Mouse (Mus musculus) G1E (cell line): ENCODE data around the gene Tmprss9. TPM values are rescaled to one million over a fixed set of nuclear protein-coding genes. Genes with fewer than 3 reads are reported as not detected.

ENCODE experiments used
- ATAC-seq: 2 replicates; pipeline ENCODE4 v1.8.0; 2016; ENCODE audit warnings: mild to moderate bottlenecking; ENCODE audit not compliant: insufficient number of reproducible peaks, poor library complexity, low FRiP score, severe bottlenecking; ENCODE audit errors: extremely low read depth
- DNase-seq: peaks from one replicate; pipeline ENCODE4 v3.0.0; 2012; ENCODE audit warnings: low spot score
- H3K27me3 ChIP-seq: 2 replicates; pipeline ENCODE4 v1.6.1; 2012; ENCODE audit warnings: mild to moderate bottlenecking, low read length, inconsistent platforms; ENCODE audit not compliant: insufficient read depth
- H3K36me3 ChIP-seq: replicated peaks from 2 replicates; pipeline ENCODE3; 2012; ENCODE audit warnings: mild to moderate bottlenecking, inconsistent platforms
- H3K4me1 ChIP-seq: 2 replicates; pipeline ENCODE4 v1.6.1; 2012; ENCODE audit warnings: low read depth, low read length, inconsistent platforms, mixed read lengths; ENCODE audit not compliant: insufficient read depth
- H3K4me3 ChIP-seq: 2 replicates; pipeline ENCODE4 v1.5.1; 2012; ENCODE audit warnings: low read depth, mild to moderate bottlenecking, inconsistent platforms, low read length, moderate library complexity, mixed read lengths
- H3K9me3 ChIP-seq: replicated peaks from 2 replicates; pipeline ENCODE4 v1.6.1; 2012; ENCODE audit warnings: inconsistent platforms
- CTCF ChIP-seq: IDR thresholded peaks from 2 replicates; pipeline ENCODE4 v1.5.1; 2012; ENCODE audit warnings: low read depth, low read length, inconsistent platforms, mixed read lengths
- GATA1 ChIP-seq: IDR thresholded peaks from 2 replicates; pipeline ENCODE4 v1.6.1; 2012; ENCODE audit warnings: borderline replicate concordance, low read length, inconsistent platforms, mixed read lengths
- GATA2 ChIP-seq: IDR thresholded peaks from 2 replicates; pipeline ENCODE4 v1.6.1; 2012; ENCODE audit warnings: low read depth, low read length, inconsistent platforms, borderline replicate concordance
- POLR2AphosphoS5 ChIP-seq: IDR thresholded peaks from 2 replicates; pipeline ENCODE4 v1.6.1; 2012; ENCODE audit warnings: low read depth, low read length, inconsistent platforms; ENCODE audit not compliant: insufficient replicate concordance
- TAL1 ChIP-seq: conservative IDR thresholded peaks from 2 replicates; pipeline ENCODE4 v1.6.1; 2012; ENCODE audit warnings: low read depth, low read length, inconsistent platforms, mixed read lengths
- polyA plus RNA-seq: library from polyadenylated mRNA; stranded (reverse); fragments of >175 nt; gene quantifications from 2 replicates; pipeline ENCODE4 v1.2.3, GENCODE M21; 2012
- total RNA-seq, 2 experiments: library from RNA; stranded (forward) in 1 of 2; stranded (reverse) in 1 of 2; fragments of 200-1000 nt in 1 of 2; fragments of >200 nt in 1 of 2; fragmentation: Nextera tagmentation in 1 of 2; gene quantifications; 2 replicates each; pipeline ENCODE4 v1.2.3; 2014 to 2017

Tmprss9 gene
- total and polyA plus RNA-seq, 3 experiments = 0.02 to 0.05 TPM; not detected in 1

DNA sequence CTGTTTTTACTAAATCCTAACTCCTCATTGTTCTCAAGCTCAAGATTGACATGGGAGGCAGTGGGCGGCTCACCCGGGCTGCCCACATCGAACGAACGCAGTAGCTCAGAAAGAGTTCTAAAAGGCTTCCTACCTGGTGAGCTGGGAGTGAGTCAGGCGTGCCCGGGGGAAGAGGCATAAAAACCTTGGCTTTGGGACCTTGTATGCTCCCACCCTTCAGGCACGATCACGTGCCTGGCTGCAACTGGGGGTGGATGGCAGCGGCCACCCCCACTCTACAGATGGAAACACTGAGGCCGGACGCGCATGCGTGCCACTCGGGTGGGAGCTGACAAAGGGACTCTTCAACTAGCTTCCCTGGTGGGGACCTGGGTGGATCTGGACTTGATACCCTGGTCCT is 29.3 kb upstream of the Tmprss9 start:
- H3K4me1 ChIP-seq = peaks cover 11% of the 10 kb centered on the region
- peaks cover 90% of the 10 kb centered on the region for H3K27me3 ChIP-seq
- H3K4me3 ChIP-seq = no peak overlapping the region
- no peaks in the 10 kb centered on the region for H3K9me3 ChIP-seq
- no peak for TF ChIP-seq POLR2AphosphoS5
- TF ChIP-seq GATA2 = no peak
- no peak for TF ChIP-seq GATA1
- no peak for TF ChIP-seq CTCF
- TF ChIP-seq TAL1 = no peak
- H3K36me3 ChIP-seq = no peaks in the 10 kb centered on the region
- DNase-seq = no peak
- no peak for ATAC-seq

DNA sequence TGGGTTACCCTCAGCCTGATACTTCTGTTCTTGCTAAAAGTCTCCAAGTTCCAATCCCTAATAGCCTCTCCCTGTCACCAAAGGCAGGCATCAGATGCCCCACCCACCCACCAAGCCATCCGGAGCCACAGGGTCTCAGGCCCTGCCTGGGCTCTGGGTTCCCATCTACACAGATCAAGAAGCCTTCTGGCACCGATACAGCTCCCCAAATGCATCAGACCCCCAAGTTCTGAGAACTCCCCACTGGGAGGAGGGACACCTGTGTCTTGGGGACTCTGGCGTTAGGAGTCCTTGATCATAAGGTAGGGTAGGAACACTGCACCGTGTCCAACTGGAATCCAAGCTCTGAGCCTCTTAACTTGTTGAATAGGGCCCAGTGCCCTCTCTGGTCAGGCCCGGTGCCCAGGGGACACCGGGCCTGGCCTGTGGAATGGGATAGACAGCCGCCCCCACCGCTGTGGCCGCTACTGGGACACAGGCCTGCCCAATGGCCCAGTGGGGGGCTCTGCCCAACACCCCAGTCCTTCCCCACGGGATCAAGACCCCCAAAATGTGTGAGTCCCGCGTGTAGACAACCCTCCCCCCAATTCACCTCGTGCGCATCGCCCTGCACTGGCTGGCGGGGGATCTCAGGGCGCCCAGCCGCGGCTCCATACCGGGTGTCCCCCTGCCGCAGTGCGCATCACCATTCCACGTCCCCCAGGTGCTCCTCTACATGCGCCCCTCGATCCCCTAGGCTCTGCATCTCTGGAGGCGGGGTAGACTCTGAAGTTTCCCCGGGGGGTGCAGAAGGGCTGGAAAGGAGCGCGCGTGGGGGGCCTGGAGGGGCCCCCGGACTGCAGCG is 28.3 kb upstream of the Tmprss9 start:
- DNase-seq (no peak), ATAC-seq (no peak)
- TF ChIP-seq GATA2 = no peak
- TF ChIP-seq CTCF = no peak
- no peak for TF ChIP-seq POLR2AphosphoS5
- no peak for TF ChIP-seq TAL1
- TF ChIP-seq GATA1 = no peak
- H3K9me3 ChIP-seq = no peaks in the 10 kb centered on the region
- H3K27me3 ChIP-seq = peaks cover 81% of the 10 kb centered on the region
- H3K36me3 ChIP-seq = no peaks in the 10 kb centered on the region
- H3K4me3 ChIP-seq = no peak overlapping the region
- H3K4me1 ChIP-seq = peaks cover 13% of the 10 kb centered on the region

GRCm38 (mm10) chr10:80843931-80844547 is 27.6 kb upstream of the Tmprss9 start, which contains the start of gene Lingo3:
Gene Lingo3, minus strand, starts transcription at chr10:80844039.
- Histone ChIP-seq H3K4me1 (peaks cover 21% of the 10 kb centered on the region), H3K9me3 (no peaks in the 10 kb centered on the region), H3K4me3 (no peak within 1 kb of the TSS), H3K36me3 (peaks cover under 1% of the 10 kb centered on the region), H3K27me3 (peaks cover 75% of the 10 kb centered on the region)
- TF ChIP-seq TAL1 = no peak
- no peak for TF ChIP-seq CTCF
- TF ChIP-seq GATA2 = no peak
- TF ChIP-seq POLR2AphosphoS5 = no peak
- no peak for TF ChIP-seq GATA1
- ATAC-seq = no peak
- no peak for DNase-seq

DNA sequence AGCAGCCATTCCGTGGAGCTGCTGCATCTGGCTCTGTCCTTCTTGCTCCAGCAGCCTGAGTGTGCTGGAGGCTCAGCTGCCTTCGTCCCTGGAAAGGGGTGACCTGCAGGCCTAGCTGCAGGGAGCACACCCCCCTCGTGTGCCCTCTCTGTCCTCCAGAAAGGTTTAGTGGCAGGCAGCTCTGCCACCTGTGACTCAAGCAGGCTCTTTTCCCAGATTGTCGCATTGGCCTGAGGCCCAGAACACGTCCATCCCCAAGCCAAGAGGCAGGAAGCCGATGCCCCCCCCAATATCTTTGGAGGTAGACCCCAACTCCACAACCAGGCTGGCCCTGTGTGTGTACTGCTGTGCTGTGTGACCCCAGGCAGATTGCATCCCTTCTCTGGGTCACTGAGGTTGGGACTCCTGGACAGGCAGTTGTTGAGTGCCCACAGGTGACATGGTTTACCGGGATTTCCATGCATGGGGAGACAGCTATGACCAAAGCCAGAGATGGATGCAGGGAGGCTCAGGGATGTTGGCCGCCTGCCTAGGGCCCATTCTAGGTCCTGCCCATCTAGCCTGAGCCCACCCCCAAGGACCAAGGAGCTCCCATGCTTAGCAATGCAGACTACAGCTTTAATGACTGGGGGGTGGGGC is 26.5 kb upstream of the Tmprss9 start:
- no peak for DNase-seq
- Histone ChIP-seq H3K36me3 (peaks cover 12% of the 10 kb centered on the region), H3K9me3 (no peaks in the 10 kb centered on the region), H3K4me3 (no peak overlapping the region), H3K27me3 (peaks cover 69% of the 10 kb centered on the region), H3K4me1 (peaks cover 25% of the 10 kb centered on the region)
- TF ChIP-seq CTCF = no peak
- TF ChIP-seq GATA2 = no peak
- TF ChIP-seq TAL1 = no peak
- no peak for TF ChIP-seq GATA1
- no peak for TF ChIP-seq POLR2AphosphoS5
- ATAC-seq = no peak

- peaks cover 63% of the 10 kb centered on the region for H3K27me3 ChIP-seq
- H3K4me3 ChIP-seq = no peak overlapping the region
- H3K9me3 ChIP-seq = no peaks in the 10 kb centered on the region
- DNase-seq (no peak), ATAC-seq (no peak)
- TF ChIP-seq POLR2AphosphoS5 (no peak), CTCF (no peak), GATA2 (no peak)
- peaks cover 17% of the 10 kb centered on the region for H3K36me3 ChIP-seq
- H3K4me1 ChIP-seq = peaks cover 30% of the 10 kb centered on the region
Observed at GRCm38 (mm10) chr10:80845732-80846131, 25.9 kb upstream of the Tmprss9 start.

DNA sequence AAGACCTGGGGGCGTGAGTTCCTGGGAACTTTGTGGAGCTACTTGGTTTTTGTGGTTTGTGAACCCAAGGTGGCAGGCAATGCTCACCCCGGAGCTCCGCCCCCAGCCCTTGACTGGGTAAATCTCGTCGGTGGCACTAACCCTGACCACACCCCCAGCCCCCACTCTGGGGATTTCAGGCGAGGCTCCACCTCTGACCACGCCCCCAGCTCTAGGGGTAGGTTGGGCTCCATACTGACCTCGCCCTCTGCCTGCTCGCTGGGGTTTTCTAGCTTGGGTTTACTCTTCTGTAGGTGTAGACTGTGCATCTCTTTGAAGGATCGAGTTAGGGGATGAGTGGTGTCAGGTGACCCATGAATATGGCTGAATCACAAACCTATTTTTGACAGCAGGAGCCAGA is 23.1 kb upstream of the Tmprss9 start:
- peaks cover 52% of the 10 kb centered on the region for H3K4me1 ChIP-seq
- DNase-seq = peak; percentile 76
- H3K9me3 ChIP-seq = no peaks in the 10 kb centered on the region
- peaks cover 45% of the 10 kb centered on the region for H3K36me3 ChIP-seq
- H3K4me3 ChIP-seq = no peak overlapping the region; the same call in 1 of the 2 replicates
- peak; percentile 85 for ATAC-seq
- H3K27me3 ChIP-seq = peaks cover 35% of the 10 kb centered on the region
- TF ChIP-seq CTCF = no peak
- no peak for TF ChIP-seq GATA2
- no peak for TF ChIP-seq GATA1
- no peak for TF ChIP-seq TAL1
- no peak for TF ChIP-seq POLR2AphosphoS5
